Mouse (Mus musculus) CD4-positive naive resting alpha-beta T cell, adult 76 days (primary cell): Measurements from ENCODE around the gene Olfr361. TPM values are rescaled to one million over a fixed set of nuclear protein-coding genes. Genes with fewer than 3 reads are reported as not detected.

Experiments
- total RNA-seq: library from RNA; stranded (reverse); gene quantifications from one replicate; pipeline ENCODE4 v1.2.4, GENCODE M21; 2023

The Olfr361 gene
- not detected for total RNA-seq

DNA sequence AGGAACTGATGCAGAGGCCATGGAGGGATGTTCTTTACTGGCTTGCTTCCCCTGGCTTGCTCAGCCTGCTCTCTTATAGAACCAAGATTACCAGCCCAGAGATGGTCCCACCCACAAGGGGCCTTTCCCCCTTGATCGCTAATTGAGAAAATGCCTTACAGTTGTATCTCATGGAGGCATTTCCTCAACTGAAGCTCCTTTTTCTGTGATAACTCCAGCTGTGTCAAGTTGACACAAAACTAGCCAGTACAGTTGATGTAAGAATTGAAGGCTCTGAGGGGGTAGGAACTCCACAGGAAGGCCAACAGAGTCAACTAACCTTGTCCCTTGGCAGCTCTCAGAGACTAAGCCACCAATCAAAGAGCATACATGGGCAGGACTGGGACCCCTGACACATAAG lies at the start of gene Olfr361:
Gene Olfr361 (minus strand): TSS at position 101 of the 400 bp plus-strand sequence.

GRCm38 (mm10) chr2:37117810-37118209 lies 28.7 kb upstream of the Olfr361 start, which contains the start of gene Olfr362:
Olfr362 (minus strand) TSS chr2:37117910.

DNA sequence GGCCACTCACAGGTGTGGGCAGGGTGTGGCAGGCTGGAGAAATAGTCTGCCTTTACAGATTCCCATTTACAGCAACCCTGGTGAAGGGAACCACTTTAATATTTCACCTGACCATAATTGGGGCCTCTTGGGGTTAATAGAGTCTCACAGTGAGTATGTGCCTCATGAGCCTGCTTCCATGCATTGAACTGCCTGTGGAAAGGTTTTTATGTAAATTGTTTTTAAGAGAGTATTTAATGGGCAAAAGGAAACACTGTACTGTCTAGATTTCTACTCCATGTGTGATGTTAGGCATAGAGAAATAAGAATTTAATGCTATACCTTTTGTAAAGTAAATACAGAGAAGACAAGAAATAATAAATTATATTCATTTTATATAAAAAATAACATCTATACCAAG lies 23.6 kb downstream of the Olfr361 start, which contains the start of gene Olfr360:
Gene Olfr360 (plus strand): TSS at position 301 of the 400 bp plus-strand sequence.

Other genes with a start within 250 kb of the Olfr361 start
- not detected for gene Olfr350, start 243.0 kb downstream of the Olfr361 start, total RNA-seq
- gene Olfr351, start 226.6 kb downstream of the Olfr361 start, total RNA-seq = not detected
- gene Olfr352, start 220.8 kb downstream of the Olfr361 start, total RNA-seq = not detected
- gene Olfr353, start 196.4 kb downstream of the Olfr361 start, total RNA-seq = not detected
- gene Olfr354, start 183.6 kb downstream of the Olfr361 start, total RNA-seq = not detected
- gene Olfr355, start 160.4 kb downstream of the Olfr361 start, total RNA-seq = not detected
- not detected for gene Olfr356, start 152.2 kb downstream of the Olfr361 start, total RNA-seq
- gene Olfr357, start 95.5 kb downstream of the Olfr361 start, total RNA-seq = not detected
- not detected for gene Olfr358, start 80.0 kb downstream of the Olfr361 start, total RNA-seq
- not detected for gene Olfr360, start 23.5 kb downstream of the Olfr361 start, total RNA-seq
- not detected for gene Olfr362, start 28.6 kb upstream of the Olfr361 start, total RNA-seq
- gene Olfr364-ps1, start 50.0 kb upstream of the Olfr361 start, total RNA-seq = not detected
- gene Olfr365, start 98.9 kb upstream of the Olfr361 start, total RNA-seq = not detected
- gene Olfr366, start 122.3 kb upstream of the Olfr361 start, total RNA-seq = not detected
- gene Olfr368, start 237.2 kb upstream of the Olfr361 start, total RNA-seq = not detected